Mouse (Mus musculus): ENCODE data around the gene Krt81. TPM values are rescaled to one million over a fixed set of nuclear protein-coding genes. Genes with fewer than 3 reads are reported as not detected.
A peak's percentile ranks its signal among the peaks of the same experiment; 100 is the strongest.

Gene Krt81
- polyA plus RNA-seq, 1 experiment, result not detected

- no peak for DNase-seq
- no peaks in the 10 kb centered on the region for H3K4me1 ChIP-seq (ENCODE audit: control insufficient read depth, insufficient read depth, low read length)
- TF ChIP-seq CTCF (IDR thresholded peaks at IDR 0.05; ENCODE audit: insufficient read depth, low read length) (no peak), POLR2A (IDR thresholded peaks at IDR 0.05; ENCODE audit: borderline replicate concordance, extremely low read depth, low read depth, low read length) (no peak)
- H3K4me3 ChIP-seq (replicated peaks; ENCODE audit: extremely low read depth, low read depth, low read length), result no peak overlapping the region
- WGBS, result 74% methylated on average over 11 of the region's 11 CpGs
These were observed 22.5 kb upstream of the Krt81 start for GRCm38 (mm10) chr15:101485911-101486635.

- DNase-seq, result no peak
- 96% methylated on average over 1 of the region's 1 CpGs for WGBS
- Histone ChIP-seq H3K4me1 (ENCODE audit: control insufficient read depth, insufficient read depth, low read length) (no peaks in the 10 kb centered on the region), H3K4me3 (replicated peaks; ENCODE audit: extremely low read depth, low read depth, low read length) (no peak overlapping the region)
- TF ChIP-seq CTCF (IDR thresholded peaks at IDR 0.05; ENCODE audit: insufficient read depth, low read length) (no peak), POLR2A (IDR thresholded peaks at IDR 0.05; ENCODE audit: borderline replicate concordance, extremely low read depth, low read depth, low read length) (no peak)
These were observed 21.4 kb upstream of the Krt81 start for GRCm38 (mm10) chr15:101484939-101485338.

- Histone ChIP-seq H3K4me3 (replicated peaks; ENCODE audit: extremely low read depth, low read depth, low read length) (no peak overlapping the region), H3K4me1 (ENCODE audit: control insufficient read depth, insufficient read depth, low read length) (no peaks in the 10 kb centered on the region)
- 73% methylated on average over 1 of the region's 1 CpGs for WGBS
- TF ChIP-seq CTCF (IDR thresholded peaks at IDR 0.05; ENCODE audit: insufficient read depth, low read length) (no peak), POLR2A (IDR thresholded peaks at IDR 0.05; ENCODE audit: borderline replicate concordance, extremely low read depth, low read depth, low read length) (no peak)
- no peak for DNase-seq
These were observed 20.1 kb upstream of the Krt81 start for GRCm38 (mm10) chr15:101483646-101484045.

GRCm38 (mm10) chr15:101482056-101482455 lies 18.5 kb upstream of the Krt81 start:
- DNase-seq, result no peak
- Histone ChIP-seq H3K4me1 (ENCODE audit: control insufficient read depth, insufficient read depth, low read length) (no peaks in the 10 kb centered on the region), H3K4me3 (replicated peaks; ENCODE audit: extremely low read depth, low read depth, low read length) (no peak overlapping the region)
- 30% methylated on average over 4 of the region's 4 CpGs for WGBS
- TF ChIP-seq CTCF (IDR thresholded peaks at IDR 0.05; ENCODE audit: insufficient read depth, low read length) (no peak), POLR2A (IDR thresholded peaks at IDR 0.05; ENCODE audit: borderline replicate concordance, extremely low read depth, low read depth, low read length) (no peak)

GRCm38 (mm10) chr15:101479666-101480060 lies 16.1 kb upstream of the Krt81 start:
- H3K4me3 ChIP-seq (replicated peaks; ENCODE audit: extremely low read depth, low read depth, low read length), result no peak overlapping the region
- TF ChIP-seq CTCF (IDR thresholded peaks at IDR 0.05; ENCODE audit: insufficient read depth, low read length), result no peak
- TF ChIP-seq POLR2A (IDR thresholded peaks at IDR 0.05; ENCODE audit: borderline replicate concordance, extremely low read depth, low read depth, low read length), result no peak
- H3K4me1 ChIP-seq (ENCODE audit: control insufficient read depth, insufficient read depth, low read length), result no peaks in the 10 kb centered on the region
- DNase-seq, result no peak
- 36% methylated on average over 11 of the region's 11 CpGs for WGBS

- Histone ChIP-seq H3K4me1 (ENCODE audit: control insufficient read depth, insufficient read depth, low read length) (no peaks in the 10 kb centered on the region), H3K4me3 (replicated peaks; ENCODE audit: extremely low read depth, low read depth, low read length) (peak overlapping the region; percentile 1)
- TF ChIP-seq POLR2A (IDR thresholded peaks at IDR 0.05; ENCODE audit: borderline replicate concordance, extremely low read depth, low read depth, low read length) (no peak), CTCF (IDR thresholded peaks at IDR 0.05; ENCODE audit: insufficient read depth, low read length) (no peak)
- WGBS, result 6% methylated on average over 31 of the region's 31 CpGs
- DNase-seq, result peak; percentile 50
These were observed 15.6 kb upstream of the Krt81 start for GRCm38 (mm10) chr15:101479007-101479665.

GRCm38 (mm10) chr15:101472952-101473528 lies 9.5 kb upstream of the Krt81 start, which contains the start of gene Krt86:
Krt86 (plus strand) TSS chr15:101473478.
- DNase-seq, result no peak
- WGBS, result 25% methylated on average over 10 of the region's 10 CpGs
- H3K4me1 ChIP-seq (ENCODE audit: control insufficient read depth, insufficient read depth, low read length), result no peaks in the 10 kb centered on the region
- TF ChIP-seq CTCF (IDR thresholded peaks at IDR 0.05; ENCODE audit: insufficient read depth, low read length) (no peak), POLR2A (IDR thresholded peaks at IDR 0.05; ENCODE audit: borderline replicate concordance, extremely low read depth, low read depth, low read length) (no peak)
- no peak within 1 kb of the TSS for H3K4me3 ChIP-seq (replicated peaks; ENCODE audit: extremely low read depth, low read depth, low read length)

GRCm38 (mm10) chr15:101469093-101469492 lies 5.5 kb upstream of the Krt81 start:
- Histone ChIP-seq H3K4me1 (ENCODE audit: control insufficient read depth, insufficient read depth, low read length) (no peaks in the 10 kb centered on the region), H3K4me3 (replicated peaks; ENCODE audit: extremely low read depth, low read depth, low read length) (no peak overlapping the region)
- no peak for DNase-seq
- TF ChIP-seq CTCF (IDR thresholded peaks at IDR 0.05; ENCODE audit: insufficient read depth, low read length) (no peak), POLR2A (IDR thresholded peaks at IDR 0.05; ENCODE audit: borderline replicate concordance, extremely low read depth, low read depth, low read length) (no peak)
- 60% methylated on average over 4 of the region's 4 CpGs for WGBS

- DNase-seq, result no peak
- Histone ChIP-seq H3K4me3 (replicated peaks; ENCODE audit: extremely low read depth, low read depth, low read length) (no peak overlapping the region), H3K4me1 (ENCODE audit: control insufficient read depth, insufficient read depth, low read length) (no peaks in the 10 kb centered on the region)
- WGBS, result 81% methylated on average over 14 of the region's 14 CpGs
- no peak for TF ChIP-seq POLR2A (IDR thresholded peaks at IDR 0.05; ENCODE audit: borderline replicate concordance, extremely low read depth, low read depth, low read length)
- no peak for TF ChIP-seq CTCF (IDR thresholded peaks at IDR 0.05; ENCODE audit: insufficient read depth, low read length)
These were observed 4.3 kb downstream of the Krt81 start for GRCm38 (mm10) chr15:101459283-101459682.
